Comparison of ENCODE assay signal across 14 mouse cellular contexts in the genomic region with DNA sequence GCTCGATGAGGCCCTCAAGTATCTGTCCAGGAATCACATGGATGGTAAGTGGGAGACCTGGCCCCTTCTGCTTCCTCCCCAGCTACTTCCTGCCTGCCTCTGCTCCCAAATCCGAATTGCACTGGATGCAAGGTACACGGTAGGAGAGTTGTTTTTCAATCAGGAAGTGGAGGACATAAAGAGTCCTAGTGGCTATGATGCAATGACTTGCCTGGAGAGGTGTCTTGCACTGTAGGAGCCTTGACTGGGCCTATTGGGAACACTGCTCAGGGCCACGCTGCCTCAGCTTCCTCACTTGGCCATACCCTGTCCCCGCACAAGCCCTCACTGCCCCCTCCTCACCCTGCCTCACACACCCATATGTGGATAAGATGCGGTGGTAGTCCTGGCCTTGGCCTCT.
"Had no signal": no experiment of that assay in that cellular context is flagged by ENCODE, and none has a peak within 500 bp of the region (broad histone marks: within the 10 kb centered on the region; RNA-seq: fewer than 3 reads in every experiment).

No protein-coding gene starts in this region.

- H3K4me2 ChIP-seq: limb, embryonic 15.5 days; midbrain, embryonic 11.5 days; midbrain, embryonic 15.5 days; neural tube, embryonic 12.5 days had no signal

- H3K4me1 ChIP-seq: limb, embryonic 15.5 days; midbrain, embryonic 15.5 days; neural tube, embryonic 12.5 days had no signal

- H3K9ac ChIP-seq: limb, embryonic 15.5 days; liver, embryonic 14.5 days; midbrain, embryonic 15.5 days; neural tube, embryonic 12.5 days had no signal

- H3K27me3 ChIP-seq: limb, embryonic 15.5 days; midbrain, embryonic 15.5 days; neural tube, embryonic 12.5 days had no signal

- H3K4me3 ChIP-seq: layer of hippocampus, adult 2 months; left cerebral cortex, adult 2 months; limb, embryonic 15.5 days; midbrain, embryonic 15.5 days; neural tube, embryonic 12.5 days had no signal

- H3K9me3 ChIP-seq: limb, embryonic 15.5 days; midbrain, embryonic 15.5 days; neural tube, embryonic 12.5 days had no signal

- H3K27ac ChIP-seq: layer of hippocampus, adult 2 months; left cerebral cortex, adult 2 months; limb, embryonic 15.5 days; liver, embryonic 14.5 days; midbrain, embryonic 15.5 days; neural tube, embryonic 12.5 days had no signal

- H3K36me3 ChIP-seq: limb, embryonic 15.5 days; midbrain, embryonic 15.5 days; neural tube, embryonic 12.5 days had no signal

- ATAC-seq: hindbrain, embryonic 16.5 days; midbrain, embryonic 15.5 days had no signal

- DNase-seq: kidney, adult 9 months; kidney, postnatal 10 days; kidney, postnatal 4 days; lung, adult 2 months; thymus, adult 18-20 months; thymus, postnatal 14 days had no signal
